Mouse (Mus musculus) thymus, postnatal 25 days (tissue): ENCODE data around the gene Vwa5b2.

Source experiments
- DNase-seq: peaks from one replicate; pipeline ENCODE4 v3.0.0; 2022

Vwa5b2 gene

DNA sequence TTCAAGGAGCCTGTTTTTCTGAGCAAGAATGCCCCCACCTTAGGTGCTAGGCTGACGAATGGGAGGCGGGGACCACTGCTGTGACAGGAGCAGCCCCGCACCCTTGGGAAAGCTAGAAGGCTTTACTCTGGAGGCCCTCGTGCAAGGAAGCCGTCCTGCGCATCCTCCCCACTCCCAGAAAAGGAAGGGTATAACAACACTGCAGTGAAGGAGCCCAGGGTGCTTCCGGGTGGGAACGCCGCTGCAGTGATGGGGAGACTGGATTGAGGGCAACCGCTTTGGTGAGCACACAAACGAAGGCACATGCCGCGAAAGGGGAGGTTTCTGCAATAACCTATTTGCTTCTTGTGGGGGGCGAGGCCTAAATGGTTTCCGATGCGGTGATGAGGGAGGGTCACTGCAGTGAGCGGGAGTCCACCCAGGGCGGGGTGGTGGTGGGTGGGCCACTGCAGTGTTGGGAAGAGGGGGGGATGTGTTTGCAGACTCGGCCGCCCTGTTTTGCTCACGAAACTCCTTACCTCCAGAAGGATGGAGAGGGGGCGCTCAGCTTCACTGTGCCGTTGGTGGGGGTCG, at the start of gene Vwa5b2:
TSS of gene Vwa5b2 (plus strand) at position 106 of the 573 bp plus-strand sequence.
- no peak for DNase-seq

DNA sequence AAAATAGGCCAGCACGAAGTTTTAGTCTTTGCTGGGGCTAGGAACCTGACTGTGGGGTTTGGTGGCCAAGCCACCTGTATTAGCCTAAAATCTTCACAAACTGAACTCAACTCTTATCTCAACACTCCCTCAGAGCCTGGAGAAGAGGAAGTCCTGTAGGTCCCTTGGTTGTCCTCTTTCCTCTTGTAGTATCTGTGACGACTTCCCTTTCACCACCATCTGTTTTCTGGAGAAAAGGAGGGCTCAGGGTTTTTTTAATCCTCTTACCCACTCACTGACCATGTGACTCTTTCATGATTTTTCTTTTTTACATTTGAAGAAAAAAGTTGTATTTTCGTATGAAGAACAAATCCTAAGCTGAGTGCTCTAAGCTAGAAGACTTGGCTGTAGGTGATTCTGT, 49.6 kb upstream of the Vwa5b2 start:
- DNase-seq: no peak

DNA sequence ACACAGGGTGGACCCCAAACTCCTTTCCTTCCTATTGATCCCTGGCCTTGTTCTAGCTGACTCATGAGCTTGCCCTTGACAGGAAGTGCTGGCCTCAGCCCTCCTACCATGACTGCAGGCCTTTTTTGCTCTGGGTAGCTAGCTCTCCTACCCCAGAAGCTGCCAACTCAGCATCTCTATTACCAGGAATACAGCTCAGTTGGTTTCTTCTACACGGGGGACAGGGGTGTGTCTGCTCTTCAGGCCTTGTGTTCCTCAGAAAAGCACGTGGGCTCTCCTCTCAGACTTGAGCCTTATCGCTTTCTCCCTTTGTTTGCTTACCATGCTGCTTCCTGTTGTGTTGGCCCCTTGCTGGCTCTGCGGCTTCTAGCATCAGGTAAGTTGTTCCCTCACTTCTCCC, 48.8 kb upstream of the Vwa5b2 start:
- no peak for DNase-seq

DNA sequence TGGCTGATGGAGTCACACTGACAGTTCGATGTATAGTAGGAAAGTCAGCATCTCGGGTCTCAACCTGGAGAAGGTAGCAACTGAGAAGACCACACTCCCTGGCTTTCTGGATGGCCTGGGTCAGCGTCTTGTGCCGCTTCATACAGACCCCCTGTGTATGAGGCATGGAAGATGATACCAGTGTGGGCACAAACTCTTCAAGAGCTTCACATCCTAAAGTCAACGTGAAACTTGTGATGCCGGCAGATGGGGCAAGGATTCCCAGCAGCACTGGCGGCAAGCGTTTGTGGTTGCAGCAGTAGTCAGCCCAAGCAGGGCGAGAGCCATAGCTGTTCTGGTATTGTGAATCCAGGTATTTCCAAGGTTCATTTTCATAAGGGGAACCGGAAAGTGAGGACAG, 43.6 kb upstream of the Vwa5b2 start:
- no peak for DNase-seq

DNA sequence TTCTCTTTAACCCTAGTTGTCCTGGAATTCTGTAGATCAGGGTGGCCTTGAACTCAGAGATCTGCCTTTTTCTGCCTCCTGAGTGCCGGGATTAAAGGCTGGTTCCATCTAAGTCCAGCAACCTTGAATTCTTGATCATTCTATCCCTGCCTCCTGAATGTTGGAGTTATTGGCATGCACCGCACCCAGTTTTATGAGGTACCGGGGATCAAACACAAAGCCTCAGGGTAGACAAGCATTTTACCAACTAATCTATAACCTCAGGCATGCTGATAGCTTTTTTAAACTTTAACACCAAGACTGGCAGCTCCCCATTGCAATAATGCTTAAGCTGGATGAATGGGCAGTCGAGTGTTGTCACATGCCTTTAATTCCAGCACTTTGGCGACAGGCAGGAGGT, 41.8 kb upstream of the Vwa5b2 start:
- no peak for DNase-seq

DNA sequence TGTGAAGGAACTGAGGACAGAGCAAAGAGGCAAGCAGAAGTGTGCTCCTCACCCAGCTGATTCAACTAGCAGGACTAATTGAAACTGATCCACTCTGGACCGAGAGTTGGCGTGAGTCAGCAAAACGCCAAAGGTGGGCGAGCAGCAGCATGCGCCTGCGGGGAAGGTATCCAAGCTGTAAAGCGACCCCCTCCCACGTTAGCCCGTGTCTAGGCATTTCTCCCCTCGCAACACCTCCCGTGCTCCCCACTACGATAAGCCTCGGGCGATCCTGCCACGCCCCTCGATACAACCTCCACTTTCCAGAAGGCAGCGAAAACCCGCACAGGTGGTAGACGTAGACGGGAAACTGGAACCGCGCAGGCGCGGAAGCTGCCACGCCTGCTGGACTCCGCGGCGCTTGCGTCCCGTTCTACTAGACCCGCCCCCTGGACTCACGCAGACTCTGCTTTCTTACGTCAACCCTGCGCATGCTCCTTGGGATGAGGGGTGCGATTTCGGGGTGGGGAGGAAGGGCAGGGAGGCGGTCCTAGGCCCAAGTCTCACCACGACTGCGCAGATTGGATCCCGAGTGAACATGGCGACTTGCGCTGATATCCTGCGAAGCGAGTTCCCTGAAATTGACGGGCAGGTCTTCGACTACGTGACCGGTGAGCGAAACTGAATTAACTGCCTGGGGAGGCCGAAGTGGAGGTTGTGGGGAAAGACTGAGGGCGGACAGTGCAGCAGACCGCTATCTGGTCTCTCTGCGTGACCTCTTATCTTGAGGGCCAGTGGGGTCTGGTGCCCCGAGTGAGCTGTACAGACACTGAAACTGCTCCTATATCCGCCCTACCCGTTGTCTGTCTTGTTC, 40.9 kb upstream of the Vwa5b2 start, which contains the start of gene Abcf3:
TSS of gene Abcf3 (plus strand) at position 482 of the 853 bp plus-strand sequence.
- DNase-seq: peak; percentile 98

DNA sequence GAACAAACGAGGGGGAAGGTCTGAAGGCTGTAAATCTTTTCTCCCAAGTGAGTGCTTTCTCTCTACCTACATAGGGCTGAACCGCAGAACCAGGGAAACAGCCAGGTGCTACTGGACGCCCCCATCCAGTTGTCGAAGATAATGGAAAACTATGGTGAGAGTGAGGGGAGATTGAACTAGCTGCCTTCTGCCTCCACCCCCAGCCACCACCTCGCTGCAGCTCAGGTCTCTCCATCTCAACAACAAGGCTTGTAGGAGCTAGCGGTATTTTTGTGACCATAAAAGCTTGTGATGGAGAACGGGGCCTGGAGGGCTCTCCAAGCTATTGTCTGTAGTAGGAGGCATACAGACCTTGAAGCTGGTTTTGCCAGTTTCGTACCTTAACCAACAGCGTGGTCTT, 40.1 kb upstream of the Vwa5b2 start:
- no peak for DNase-seq

DNA sequence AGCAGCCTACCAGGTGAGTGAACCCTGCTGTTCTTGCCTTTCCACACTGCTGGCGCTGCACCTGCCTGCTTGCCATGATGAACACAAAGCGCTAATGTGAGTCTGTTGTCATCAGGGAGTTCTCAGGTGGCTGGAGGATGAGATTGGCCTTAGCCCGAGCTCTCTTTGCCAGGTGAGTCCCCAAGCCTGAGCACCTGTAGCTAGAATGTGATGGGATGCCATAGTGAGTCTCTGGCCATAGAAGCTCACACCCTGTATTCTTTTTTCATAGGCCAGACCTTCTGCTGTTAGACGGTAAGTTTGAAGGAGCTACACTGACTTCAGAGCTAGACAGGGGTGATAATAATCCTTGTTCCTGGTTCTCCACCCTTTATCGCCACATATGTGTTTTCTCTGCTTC, 37.6 kb upstream of the Vwa5b2 start:
- no peak for DNase-seq

DNA sequence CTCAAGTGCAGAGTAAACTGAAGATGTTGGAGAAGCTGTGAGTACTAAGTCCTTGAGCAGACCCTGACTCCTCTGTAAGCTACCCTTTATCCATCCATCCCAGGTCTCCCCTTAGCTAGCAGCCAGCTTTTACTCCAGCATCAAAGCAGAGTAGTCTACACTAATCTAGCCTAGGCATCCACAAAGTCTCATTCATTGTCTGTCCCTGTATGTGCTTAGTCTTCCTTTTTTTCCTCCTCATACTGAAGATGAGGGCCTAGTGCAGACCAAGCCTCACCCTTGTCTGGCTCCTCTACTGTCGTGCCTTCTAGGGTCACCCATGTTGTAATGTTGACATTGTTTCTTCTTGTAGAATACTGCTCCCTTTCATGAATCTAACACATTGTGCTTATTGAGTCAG, 36.7 kb upstream of the Vwa5b2 start:
- no peak for DNase-seq

DNA sequence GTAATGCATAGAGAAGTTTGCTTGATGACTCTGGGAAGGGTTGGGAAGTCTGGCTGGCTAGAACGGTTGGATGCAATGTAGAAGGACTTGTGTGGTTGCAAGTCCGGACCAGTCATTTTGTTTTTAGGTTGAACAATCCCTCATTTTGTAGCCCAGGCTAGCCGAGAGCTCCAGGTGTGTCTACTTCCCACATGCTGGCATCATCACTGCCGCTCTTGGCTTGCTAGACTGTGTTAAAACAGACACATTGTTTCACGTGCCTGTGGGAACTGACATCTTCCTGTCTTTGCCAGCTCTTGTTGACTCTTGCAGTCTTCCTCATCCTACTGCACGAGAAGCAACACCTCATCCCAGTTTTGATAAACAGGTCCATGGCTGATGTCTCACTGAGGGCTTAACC, 34.3 kb upstream of the Vwa5b2 start:
- no peak for DNase-seq

DNA sequence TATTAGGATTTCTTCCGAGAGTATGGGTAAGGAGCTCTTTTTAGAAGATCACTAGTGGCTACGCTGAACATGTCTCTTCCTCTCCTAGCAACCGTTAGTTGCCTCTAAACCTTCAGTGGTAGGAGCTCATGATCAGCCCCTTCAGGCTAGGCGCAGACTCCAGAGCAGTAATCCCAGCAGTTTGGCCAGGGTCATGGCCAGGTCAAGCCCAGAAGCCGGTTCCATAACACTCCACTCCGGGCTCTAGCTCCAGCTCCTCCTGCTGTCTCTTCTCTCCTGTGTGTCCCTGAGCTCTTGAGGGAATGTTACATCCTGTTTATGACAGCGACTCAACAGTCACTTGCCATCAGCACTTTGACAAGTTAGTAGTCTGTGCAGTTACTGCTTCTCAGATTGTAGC, 31.9 kb upstream of the Vwa5b2 start:
- DNase-seq: no peak

DNA sequence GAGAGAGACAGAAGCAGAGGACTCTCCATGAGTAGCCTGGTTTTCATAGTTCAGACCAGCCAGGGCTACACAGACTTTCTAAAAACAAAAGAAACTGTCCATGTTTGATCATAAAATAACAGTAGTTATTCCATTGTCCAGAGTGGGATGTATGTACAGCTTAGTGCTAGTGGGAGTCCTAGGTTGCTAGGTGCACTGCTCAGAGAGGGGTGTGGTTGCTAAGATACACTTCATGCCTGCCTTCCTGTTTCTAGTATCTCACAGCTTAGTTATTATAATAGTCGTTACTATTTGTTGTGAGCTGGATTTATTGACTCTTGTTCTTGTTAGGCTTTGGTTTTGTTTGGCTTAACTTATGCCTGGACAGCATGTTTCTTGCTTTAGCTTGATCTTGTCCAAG, 24.2 kb upstream of the Vwa5b2 start:
- no peak for DNase-seq

DNA sequence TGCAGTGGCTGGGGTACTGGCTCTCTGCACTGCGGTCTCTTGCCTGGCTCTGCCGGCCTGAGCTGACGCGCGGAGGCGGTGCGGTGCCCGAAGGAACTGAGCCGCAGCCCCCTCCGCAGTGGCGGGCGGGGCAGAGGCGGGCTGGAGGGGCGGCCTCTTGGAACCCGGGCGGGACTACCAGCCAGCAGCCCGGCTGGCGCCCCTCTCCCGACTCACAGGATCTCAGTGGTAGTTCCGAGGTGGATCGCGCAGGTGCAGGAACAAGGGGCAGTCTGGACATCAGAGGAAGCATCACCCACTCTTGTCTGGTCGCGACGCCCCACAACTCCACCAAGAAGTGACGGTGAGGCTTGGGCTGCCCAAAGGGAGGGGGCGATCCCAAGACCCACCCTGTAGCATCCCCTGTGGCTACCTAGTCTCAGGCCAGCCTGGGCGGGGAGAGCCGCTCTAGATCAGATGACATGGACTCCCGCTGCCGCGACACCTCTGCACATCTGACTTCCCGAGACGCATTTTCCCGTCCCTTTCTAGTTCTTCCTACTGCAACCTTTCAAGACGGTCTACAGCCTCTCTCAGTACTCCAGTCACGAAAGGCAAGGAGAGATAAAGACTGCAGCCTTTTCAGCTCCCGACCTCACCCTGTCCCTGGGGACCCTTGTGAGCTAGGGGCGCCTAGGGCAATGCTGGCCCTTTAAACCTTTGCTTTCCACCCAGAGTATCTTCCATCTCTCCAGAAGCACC, 838 bp downstream of the Vwa5b2 start:
- DNase-seq: no peak

DNA sequence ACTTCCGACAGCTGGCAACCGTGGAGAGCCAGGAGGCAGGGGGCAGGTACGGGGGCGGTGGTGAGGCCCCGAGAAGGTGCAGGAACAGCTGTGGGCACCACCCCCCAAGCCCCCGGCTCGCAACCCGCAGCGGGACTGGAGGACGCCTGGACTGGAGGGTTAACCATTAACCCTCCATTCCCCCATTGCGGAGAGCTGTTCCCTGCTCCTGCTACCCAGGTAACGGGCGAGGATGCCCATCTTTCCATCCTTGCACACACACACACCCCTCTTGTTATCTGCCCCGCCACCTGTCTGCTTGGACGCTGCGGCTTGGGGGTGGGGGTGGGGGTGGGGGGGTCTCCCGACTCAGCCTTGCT, 1.4 kb downstream of the Vwa5b2 start:
- no peak for DNase-seq

DNA sequence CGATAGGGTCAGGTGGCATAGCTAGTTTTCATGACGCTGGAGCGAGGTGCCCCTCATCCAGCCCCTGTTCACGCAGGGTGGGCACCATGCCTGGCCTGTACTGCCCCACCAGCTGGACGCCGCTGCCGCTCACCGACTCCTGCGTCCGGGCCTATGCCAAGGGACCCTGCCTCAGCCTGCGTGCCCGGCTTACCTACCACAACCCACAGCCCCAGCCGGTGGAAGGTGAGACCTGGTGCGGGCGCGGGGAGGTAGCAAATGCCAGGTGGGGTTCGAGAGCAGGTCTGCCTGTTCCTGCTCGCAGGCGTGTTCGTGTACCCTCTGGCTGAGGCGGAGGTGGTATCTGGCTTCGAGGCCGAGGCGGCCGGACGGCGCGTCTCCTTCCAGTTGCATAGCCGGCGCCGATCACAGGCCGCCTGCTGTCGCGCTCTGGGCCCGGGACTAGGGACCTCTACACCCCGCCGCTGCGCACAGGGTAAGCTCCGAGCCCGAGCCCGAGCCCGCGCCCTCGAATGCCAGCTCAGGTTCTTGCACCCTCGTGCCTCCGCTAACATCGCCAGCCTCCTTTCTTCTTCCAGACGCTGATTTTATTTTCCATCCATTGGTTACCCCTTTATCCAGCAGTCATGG, 1.9 kb downstream of the Vwa5b2 start:
- DNase-seq: no peak

DNA sequence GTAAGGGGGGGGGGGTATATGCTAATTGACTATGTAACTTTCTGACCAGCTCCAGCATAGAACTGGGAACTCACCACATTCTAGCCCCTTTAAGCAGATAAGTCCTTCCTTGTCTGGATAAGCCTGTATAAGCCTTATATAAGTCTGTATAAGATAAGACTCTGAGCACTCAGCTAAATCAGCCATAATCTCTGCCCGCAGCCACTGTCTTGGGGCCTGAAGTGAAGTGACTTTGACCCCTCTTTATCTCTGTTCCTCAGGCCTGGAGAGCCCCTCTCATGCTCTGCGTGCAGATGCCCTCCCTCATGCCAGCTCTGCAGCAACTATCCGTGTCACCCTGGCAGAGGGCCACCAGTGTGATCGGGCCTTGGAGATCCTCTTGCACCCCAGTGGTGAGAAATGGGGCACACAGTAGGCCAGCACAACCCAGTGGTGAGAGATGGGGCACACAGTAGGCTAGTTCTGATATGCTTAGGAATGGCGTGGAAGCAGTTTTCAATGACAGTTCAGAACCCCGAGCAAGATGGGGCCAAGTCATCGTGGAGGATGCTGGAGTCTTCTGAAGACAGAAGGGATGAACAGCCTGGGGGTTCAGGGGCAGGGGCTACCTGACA, 5.9 kb downstream of the Vwa5b2 start:
- DNase-seq: no peak

DNA sequence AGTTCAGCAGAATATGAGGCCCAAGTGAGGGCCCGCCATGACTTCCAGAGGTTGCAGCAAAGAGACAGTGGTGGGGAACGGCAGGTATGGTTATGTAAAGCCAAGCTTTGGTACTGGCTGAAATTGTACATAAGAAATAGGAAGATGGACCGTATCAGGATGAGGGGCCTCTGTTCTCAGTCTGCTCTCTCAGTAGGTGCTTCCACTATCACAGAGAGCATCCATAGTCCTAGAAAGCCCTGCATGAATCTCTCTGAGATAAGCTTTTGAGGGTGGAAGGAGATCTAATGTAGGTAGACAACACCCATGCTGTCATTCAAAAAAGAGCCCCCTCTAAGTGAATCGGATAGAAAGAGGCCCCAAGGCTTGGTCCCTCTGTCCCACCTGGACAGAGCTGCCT, 6.5 kb downstream of the Vwa5b2 start:
- DNase-seq: no peak

DNA sequence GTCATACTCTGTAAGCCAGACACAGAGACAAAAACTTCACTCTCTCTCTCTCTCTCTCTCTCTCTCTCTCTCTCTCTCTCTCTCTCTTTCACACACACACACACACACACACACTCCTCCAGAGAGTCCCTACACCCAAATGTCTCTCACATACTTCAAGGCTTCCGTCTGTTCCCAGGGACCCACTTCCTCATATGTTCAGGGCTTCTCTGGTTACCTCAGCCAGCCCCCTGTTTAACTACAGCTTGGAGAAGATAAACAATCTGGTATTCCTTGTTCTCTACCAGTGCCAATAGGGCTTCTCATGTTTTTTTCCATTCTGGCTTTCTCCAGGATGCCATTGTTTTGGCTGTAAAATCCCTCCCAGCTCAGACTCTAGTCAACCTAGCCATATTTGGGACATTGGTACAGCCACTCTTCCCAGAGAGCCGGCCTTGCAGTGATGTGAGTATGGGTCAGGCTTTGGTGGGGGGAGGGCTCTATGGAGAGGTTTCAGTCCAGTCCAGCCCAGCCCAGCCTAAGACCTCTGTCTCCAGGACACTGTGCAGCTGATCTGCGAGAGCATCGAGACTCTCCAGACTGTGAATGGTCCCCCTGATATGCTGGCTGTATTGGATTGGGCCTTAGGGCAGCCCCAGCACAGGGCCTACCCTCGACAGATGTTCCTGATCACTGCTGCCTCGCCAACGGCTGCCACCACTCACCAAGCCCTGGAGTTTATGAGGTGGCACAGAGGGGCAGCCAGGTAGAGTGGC, 7.6 kb downstream of the Vwa5b2 start:
- DNase-seq: no peak

DNA sequence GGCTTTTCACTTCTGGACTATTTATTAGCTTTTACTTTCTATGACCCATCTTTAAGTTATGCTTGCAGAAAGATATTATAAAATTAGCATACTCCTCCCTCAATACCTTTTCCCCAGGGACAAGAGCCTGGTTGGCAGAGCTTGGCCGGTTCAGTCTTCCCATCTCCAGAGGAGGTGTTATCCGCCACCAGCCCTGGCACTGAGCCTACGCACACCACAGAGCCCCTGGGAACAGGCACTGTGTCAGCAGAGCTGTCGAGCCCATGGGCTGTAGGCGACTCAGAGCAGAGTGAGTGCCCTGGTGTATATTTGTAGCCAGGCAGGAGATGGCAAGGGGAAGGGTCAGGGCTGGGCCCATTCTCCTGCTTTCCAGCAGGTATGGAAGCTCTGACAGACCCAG, 11.2 kb downstream of the Vwa5b2 start:
- no peak for DNase-seq

DNA sequence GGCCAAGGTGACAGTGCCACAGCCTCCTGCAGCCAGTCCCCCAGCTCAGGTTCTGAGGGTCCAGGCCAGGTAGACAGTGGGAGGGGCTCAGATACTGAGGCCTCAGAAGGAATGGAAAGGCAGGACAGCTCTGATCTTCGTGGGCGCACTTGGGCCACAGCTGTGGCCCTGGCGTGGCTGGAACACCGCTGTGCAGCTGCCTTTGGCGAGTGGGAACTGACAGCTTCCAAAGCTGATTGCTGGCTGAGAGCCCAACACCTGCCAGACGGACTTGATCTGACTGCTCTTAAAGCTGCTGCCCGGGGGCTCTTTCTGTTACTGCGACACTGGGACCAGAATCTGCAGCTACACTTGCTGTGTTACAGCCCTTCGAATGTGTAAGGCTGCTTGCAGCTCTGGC, 15.4 kb downstream of the Vwa5b2 start:
- DNase-seq: no peak

DNA sequence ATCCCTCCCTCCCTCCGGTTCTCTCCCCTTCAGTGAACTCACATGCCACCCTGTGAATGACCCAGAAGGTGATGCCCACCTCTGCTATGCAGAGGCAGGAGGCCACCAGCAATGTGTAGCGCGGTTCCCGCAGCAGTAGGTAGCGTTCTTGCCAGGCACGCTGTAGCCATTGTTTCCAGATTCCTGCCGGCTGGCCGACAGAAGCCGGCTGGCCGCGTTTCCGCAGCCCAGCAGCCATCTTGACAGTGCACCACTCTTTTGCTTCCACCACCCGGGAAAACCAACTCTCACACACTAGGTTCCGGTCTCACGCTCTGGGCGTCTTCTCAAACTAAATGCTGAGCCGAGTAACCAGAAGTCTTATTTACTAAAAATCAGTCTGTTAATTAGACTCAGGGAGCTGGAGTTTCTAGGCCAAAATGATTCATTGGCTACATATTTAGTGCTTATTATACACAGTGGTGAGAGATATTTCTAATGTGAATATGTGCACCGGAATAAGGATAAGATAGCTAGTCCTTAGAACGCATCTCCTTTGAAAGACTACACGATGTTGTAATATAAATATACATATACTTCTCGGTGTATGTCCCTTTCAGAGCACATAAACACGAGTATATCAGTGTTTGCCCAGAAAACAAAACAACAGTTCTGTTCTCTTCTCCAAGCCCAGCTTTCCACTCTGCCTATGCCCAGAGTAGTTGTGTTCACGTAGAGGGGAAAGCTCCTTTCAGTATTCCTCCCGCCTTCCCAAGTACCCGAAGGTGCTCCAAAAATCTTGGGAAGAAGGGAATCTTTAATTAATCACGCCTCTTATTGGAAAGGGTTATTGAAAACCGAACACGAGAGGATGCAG, 21.5 kb downstream of the Vwa5b2 start:
- peak; percentile 81 for DNase-seq
